Mouse (Mus musculus) midbrain, embryonic 13.5 days (tissue): Measurements from ENCODE around the gene Dkk2. TPM values are rescaled to one million over a fixed set of nuclear protein-coding genes. Genes with fewer than 3 reads are reported as not detected.

Experiments used
- ATAC-seq: fragments of 200-750 bp; cut with Nextera tagmentation; 2 replicates; pipeline ENCODE4 v1.8.0; 2017; ENCODE audit warnings: mild to moderate bottlenecking, moderate TSS enrichment, moderate library complexity
- H3K27ac ChIP-seq: fragments of 300-500 bp; sonication (generic); 2 replicates; pipeline ENCODE4 v1.5.1; 2015; ENCODE audit warnings: inconsistent platforms, mild to moderate bottlenecking, moderate library complexity
- H3K27me3 ChIP-seq: fragments of 300-500 bp; sonication (generic); 2 replicates; pipeline ENCODE4 v1.6.1; 2015; ENCODE audit warnings: mild to moderate bottlenecking, inconsistent platforms
- H3K36me3 ChIP-seq: fragments of 300-500 bp; sonication (generic); 2 replicates; pipeline ENCODE4 v1.6.1; 2015; ENCODE audit warnings: mild to moderate bottlenecking, inconsistent platforms
- H3K4me1 ChIP-seq: fragments of 300-500 bp; sonication (generic); replicated peaks from 2 replicates; pipeline ENCODE4 v1.6.1; 2015; ENCODE audit warnings: inconsistent platforms
- H3K4me2 ChIP-seq: fragments of 300-500 bp; sonication (generic); replicated peaks from 2 replicates; pipeline ENCODE4 v1.6.1; 2015; ENCODE audit warnings: moderate library complexity, mild to moderate bottlenecking, inconsistent platforms
- H3K4me3 ChIP-seq: fragments of 300-500 bp; sonication (generic); replicated peaks from 2 replicates; pipeline ENCODE4 v1.5.1; 2015; ENCODE audit warnings: mild to moderate bottlenecking, inconsistent platforms
- H3K9ac ChIP-seq: fragments of 300-500 bp; sonication (generic); replicated peaks from 2 replicates; pipeline ENCODE4 v1.6.1; 2015; ENCODE audit warnings: mild to moderate bottlenecking, inconsistent platforms
- H3K9me3 ChIP-seq: fragments of 300-500 bp; sonication (generic); 2 replicates; pipeline ENCODE4 v1.6.1; 2016; ENCODE audit warnings: mild to moderate bottlenecking, inconsistent platforms
- WGBS: fragments of 180-500 bp; shearing (Covaris S2); methylation state at CpG from one replicate; pipeline ENCODE4 v1.1.7; 2015; 5-methylcytosine and 5-hydroxymethylcytosine counted together
- polyA plus RNA-seq: library from polyadenylated mRNA; unstranded; fragments of >200 nt; fragmentation: Nextera tagmentation; extraction: Ambion mirVana; gene quantifications from 2 replicates; pipeline ENCODE4 v1.2.1, GENCODE M21; 2015

Dkk2 gene
- polyA plus RNA-seq, 1 experiment from 2014 or later: 2.6 TPM

- H3K4me1 ChIP-seq: no peaks in the 10 kb centered on the region
- ATAC-seq: no peak
- H3K36me3 ChIP-seq: no peaks in the 10 kb centered on the region
- no peak overlapping the region for H3K4me2 ChIP-seq
- H3K4me3 ChIP-seq: no peak overlapping the region
- no peak overlapping the region for H3K27ac ChIP-seq
- no peak overlapping the region for H3K9ac ChIP-seq
- no peaks in the 10 kb centered on the region for H3K27me3 ChIP-seq
- WGBS: 71% methylated on average over 1 of the region's 1 CpGs
- no peaks in the 10 kb centered on the region for H3K9me3 ChIP-seq
Measured at GRCm38 (mm10) chr3:132129730-132130274, 44.7 kb downstream of the Dkk2 start.

- H3K9me3 ChIP-seq: no peaks in the 10 kb centered on the region
- H3K27ac ChIP-seq: no peak overlapping the region
- H3K27me3 ChIP-seq: no peaks in the 10 kb centered on the region
- H3K36me3 ChIP-seq: no peaks in the 10 kb centered on the region
- H3K4me3 ChIP-seq: no peak overlapping the region
- no peak overlapping the region for H3K4me2 ChIP-seq
- H3K9ac ChIP-seq: no peak overlapping the region
- ATAC-seq: no peak
- 84% methylated on average over 3 of the region's 3 CpGs for WGBS
- H3K4me1 ChIP-seq: no peaks in the 10 kb centered on the region
Measured at GRCm38 (mm10) chr3:132130781-132131180, 45.7 kb downstream of the Dkk2 start.

- no peak overlapping the region for H3K9ac ChIP-seq
- no peak overlapping the region for H3K27ac ChIP-seq
- H3K9me3 ChIP-seq: no peaks in the 10 kb centered on the region
- H3K4me2 ChIP-seq: no peak overlapping the region
- WGBS: 85% methylated on average over 4 of the region's 4 CpGs
- H3K4me3 ChIP-seq: no peak overlapping the region
- no peaks in the 10 kb centered on the region for H3K27me3 ChIP-seq
- ATAC-seq: no peak
- H3K4me1 ChIP-seq: no peaks in the 10 kb centered on the region
- no peaks in the 10 kb centered on the region for H3K36me3 ChIP-seq
Measured at GRCm38 (mm10) chr3:132131939-132132338, 46.8 kb downstream of the Dkk2 start.

GRCm38 (mm10) chr3:132134502-132134901 lies 49.4 kb downstream of the Dkk2 start:
- no peaks in the 10 kb centered on the region for H3K9me3 ChIP-seq
- no peak overlapping the region for H3K9ac ChIP-seq
- no peak overlapping the region for H3K4me3 ChIP-seq
- 73% methylated on average over 1 of the region's 1 CpGs for WGBS
- no peak for ATAC-seq
- H3K4me1 ChIP-seq: no peaks in the 10 kb centered on the region
- no peaks in the 10 kb centered on the region for H3K27me3 ChIP-seq
- H3K4me2 ChIP-seq: no peak overlapping the region
- no peaks in the 10 kb centered on the region for H3K36me3 ChIP-seq
- no peak overlapping the region for H3K27ac ChIP-seq

GRCm38 (mm10) chr3:132137802-132138378 lies 52.8 kb downstream of the Dkk2 start:
- Histone ChIP-seq H3K27ac (no peak overlapping the region), H3K36me3 (no peaks in the 10 kb centered on the region), H3K9ac (no peak overlapping the region), H3K4me3 (no peak overlapping the region), H3K4me1 (no peaks in the 10 kb centered on the region), H3K4me2 (no peak overlapping the region), H3K9me3 (no peaks in the 10 kb centered on the region), H3K27me3 (no peaks in the 10 kb centered on the region)
- no peak for ATAC-seq
- 74% methylated on average over 11 of the region's 11 CpGs for whole genome bisulfite sequencing

GRCm38 (mm10) chr3:132141031-132141430 lies 55.9 kb downstream of the Dkk2 start:
- Histone ChIP-seq H3K4me2 (no peak overlapping the region), H3K27ac (no peak overlapping the region), H3K36me3 (no peaks in the 10 kb centered on the region), H3K9me3 (no peaks in the 10 kb centered on the region), H3K4me1 (no peaks in the 10 kb centered on the region), H3K27me3 (no peaks in the 10 kb centered on the region), H3K4me3 (no peak overlapping the region), H3K9ac (no peak overlapping the region)
- no peak for ATAC-seq
- WGBS: 90% methylated on average over 4 of the region's 4 CpGs

GRCm38 (mm10) chr3:132149446-132150025 lies 64.4 kb downstream of the Dkk2 start:
- Histone ChIP-seq H3K27ac (no peak overlapping the region), H3K9me3 (no peaks in the 10 kb centered on the region), H3K4me3 (no peak overlapping the region), H3K4me1 (no peaks in the 10 kb centered on the region), H3K4me2 (no peak overlapping the region), H3K9ac (no peak overlapping the region), H3K36me3 (no peaks in the 10 kb centered on the region), H3K27me3 (no peaks in the 10 kb centered on the region)
- WGBS: 76% methylated on average over 6 of the region's 6 CpGs
- ATAC-seq: no peak

GRCm38 (mm10) chr3:132158817-132159216 lies 73.7 kb downstream of the Dkk2 start:
- Histone ChIP-seq H3K4me1 (no peaks in the 10 kb centered on the region), H3K4me2 (no peak overlapping the region), H3K27me3 (no peaks in the 10 kb centered on the region), H3K27ac (no peak overlapping the region), H3K4me3 (no peak overlapping the region), H3K36me3 (no peaks in the 10 kb centered on the region), H3K9ac (no peak overlapping the region), H3K9me3 (no peaks in the 10 kb centered on the region)
- ATAC-seq: no peak
- WGBS: 82% methylated on average over 2 of the region's 2 CpGs

GRCm38 (mm10) chr3:132168911-132169310 lies 83.8 kb downstream of the Dkk2 start:
- Histone ChIP-seq H3K27me3 (no peaks in the 10 kb centered on the region), H3K4me3 (no peak overlapping the region), H3K27ac (no peak overlapping the region), H3K4me2 (no peak overlapping the region), H3K9me3 (no peaks in the 10 kb centered on the region), H3K9ac (no peak overlapping the region), H3K4me1 (no peaks in the 10 kb centered on the region), H3K36me3 (no peaks in the 10 kb centered on the region)
- 92% methylated on average over 3 of the region's 3 CpGs for WGBS
- ATAC-seq: no peak

- Histone ChIP-seq H3K36me3 (no peaks in the 10 kb centered on the region), H3K27ac (no peak overlapping the region), H3K27me3 (no peaks in the 10 kb centered on the region), H3K9me3 (no peaks in the 10 kb centered on the region), H3K4me2 (no peak overlapping the region), H3K4me1 (no peaks in the 10 kb centered on the region), H3K4me3 (no peak overlapping the region), H3K9ac (no peak overlapping the region)
- no peak for ATAC-seq
- 90% methylated on average over 12 of the region's 12 CpGs for WGBS
Measured at GRCm38 (mm10) chr3:132186888-132187552, 101.9 kb downstream of the Dkk2 start.

- H3K27me3 ChIP-seq: no peaks in the 10 kb centered on the region
- 0 out of 2 replicates have a peak, but pooled peaks cover 5% of the 10 kb centered on the region for H3K4me1 ChIP-seq
- H3K36me3 ChIP-seq: no peaks in the 10 kb centered on the region
- H3K27ac ChIP-seq: no peak overlapping the region
- H3K4me3 ChIP-seq: no peak overlapping the region
- no peak overlapping the region for H3K9ac ChIP-seq
- no peaks in the 10 kb centered on the region for H3K9me3 ChIP-seq
- H3K4me2 ChIP-seq: no peak overlapping the region
- 87% methylated on average over 4 of the region's 4 CpGs for WGBS
- ATAC-seq: no peak
Measured at GRCm38 (mm10) chr3:132201950-132202349, 116.9 kb downstream of the Dkk2 start.

GRCm38 (mm10) chr3:132202665-132203064 lies 117.6 kb downstream of the Dkk2 start:
- no peaks in the 10 kb centered on the region for H3K27me3 ChIP-seq
- H3K9me3 ChIP-seq: no peaks in the 10 kb centered on the region
- no peak overlapping the region for H3K4me3 ChIP-seq
- peak; percentile 66 for ATAC-seq
- 0 out of 2 replicates have a peak, but pooled peaks cover 5% of the 10 kb centered on the region for H3K4me1 ChIP-seq
- no peak overlapping the region for H3K4me2 ChIP-seq
- no peak overlapping the region for H3K27ac ChIP-seq
- H3K9ac ChIP-seq: no peak overlapping the region
- no peaks in the 10 kb centered on the region for H3K36me3 ChIP-seq
- WGBS: 66% methylated on average over 5 of the region's 5 CpGs
